Mouse (Mus musculus) E14TG2a.4 (cell line): Measurements from ENCODE around the gene Pde7b.

Source experiments
- CTCF ChIP-seq: conservative IDR thresholded peaks from 2 replicates; pipeline ENCODE4 v1.5.1; 2014; ENCODE audit warnings: low read length
- NANOG ChIP-seq: IDR thresholded peaks from 2 replicates; pipeline ENCODE4 v1.6.1; 2014; ENCODE audit warnings: borderline replicate concordance, low read length, mixed read lengths
- POU5F1 ChIP-seq: IDR thresholded peaks from 2 replicates; pipeline ENCODE4 v1.6.1; 2014; ENCODE audit warnings: low read length, borderline replicate concordance

GRCm38 (mm10) chr10:20362450-20363118 lies 362.3 kb downstream of the Pde7b start:
- TF ChIP-seq CTCF (no peak), POU5F1 (no peak), NANOG (no peak)
